Mouse (Mus musculus): ENCODE data around the gene Tmem41b.

DNA sequence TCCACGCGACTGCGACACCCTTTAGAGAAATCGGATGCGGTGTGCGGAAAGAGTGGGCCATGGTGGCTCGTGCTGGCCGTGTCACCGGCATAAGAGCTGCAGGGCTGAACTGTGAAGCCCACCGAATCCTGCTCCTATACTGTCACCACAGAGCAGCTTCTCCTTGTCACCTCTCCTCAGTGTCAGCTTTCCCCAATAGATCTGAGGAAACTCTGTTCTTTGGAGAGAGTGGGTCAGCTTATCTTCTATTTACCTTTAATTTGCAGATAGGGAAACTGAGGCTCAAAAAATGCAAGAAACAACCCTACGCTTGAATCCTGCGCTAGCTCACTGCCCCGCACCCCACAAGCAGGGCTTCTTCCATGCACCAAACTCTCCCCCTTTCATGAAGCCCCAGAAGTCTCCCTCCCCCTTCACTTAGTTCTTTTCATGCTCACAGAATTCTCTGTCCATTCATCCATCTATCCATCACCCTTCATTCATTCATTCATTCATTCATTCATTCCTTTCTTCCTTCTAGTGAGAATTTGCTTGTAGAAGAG, 26.0 kb downstream of the Tmem41b start:
- TF ChIP-seq CTCF (IDR thresholded peaks at IDR 0.05; ENCODE audit: borderline replicate concordance, insufficient read depth, low read length), result no peak
- TF ChIP-seq POLR2A (IDR thresholded peaks at IDR 0.05; ENCODE audit: low read depth, low read length), result no peak; the same call in 1 of the 2 replicates

Measured in embryonic fibroblast, embryonic 13.5 days (primary cell).